Mouse (Mus musculus): Measurements from ENCODE around the gene Ndst4. TPM values are rescaled to one million over a fixed set of nuclear protein-coding genes. Genes with fewer than 3 reads are reported as not detected.

Ndst4 gene
- polyA plus RNA-seq, 2 experiments = 0.01 TPM; not detected in 1

GRCm38 (mm10) chr3:125760711-125761110 is 356.8 kb downstream of the Ndst4 start:
- no peaks in the 10 kb centered on the region for H3K4me1 ChIP-seq (replicated peaks; ENCODE audit: control insufficient read depth in 2 of 2, insufficient read depth in 2 of 2, low read length in 1 of 2)
- H3K9ac ChIP-seq (replicated peaks) = no peak overlapping the region
- H3K27ac ChIP-seq = no peak overlapping the region
- H3K9me3 ChIP-seq (ENCODE audit: control insufficient read depth, low read length) = no peaks in the 10 kb centered on the region
- ATAC-seq (ENCODE audit: insufficient read depth) (no peak), DNase-seq (ENCODE audit: low read depth in 3 of 3, low spot score in 3 of 3) (no peak)
- H3K4me3 ChIP-seq (ENCODE audit: insufficient read depth in 1 of 2, low read depth in 2 of 2, low read length in 2 of 2) = no peak overlapping the region
- H3K4me2 ChIP-seq (ENCODE audit: low read depth) = no peak overlapping the region
- H3K36me3 ChIP-seq (replicated peaks; ENCODE audit: control insufficient read depth, insufficient read depth, low read depth) = no peaks in the 10 kb centered on the region
- TF ChIP-seq CTCF (IDR thresholded peaks at IDR 0.05; ENCODE audit: low read depth) = no peak
- no peaks in the 10 kb centered on the region for H3K27me3 ChIP-seq (ENCODE audit: control insufficient read depth, insufficient read depth, low read length)
